Mouse (Mus musculus) leukemia stem cell, adult 10-12 weeks (primary cell): Measurements from ENCODE around the gene Drd4. TPM values are rescaled to one million over a fixed set of nuclear protein-coding genes. Genes with fewer than 3 reads are reported as not detected.

Experiments
- polyA plus RNA-seq: library from polyadenylated mRNA; stranded (reverse); fragments of >175 nt; gene quantifications from 2 replicates; pipeline ENCODE4 v1.2.3, GENCODE M21; 2012; ENCODE audit warnings: low replicate concordance

Drd4 gene
- polyA plus RNA-seq, result 0.06 TPM in 1 of 2 replicates, not detected in the other

GRCm38 (mm10) chr7:141291921-141292582, at the start of gene Drd4:
Drd4 (plus strand) TSS chr7:141292006.

GRCm38 (mm10) chr7:141265739-141266561, 25.9 kb upstream of the Drd4 start, which contains the start of gene Irf7:
Irf7 (minus strand) TSS chr7:141266481.

GRCm38 (mm10) chr7:141276546-141276945, 15.3 kb upstream of the Drd4 start, which contains the start of gene Cdhr5:
Cdhr5 (minus strand) TSS chr7:141276786.

GRCm38 (mm10) chr7:141278766-141279590, 12.8 kb upstream of the Drd4 start, which contains the start of gene Sct:
Sct (minus strand) TSS chr7:141279133.

GRCm38 (mm10) chr7:141327469-141328372, 35.9 kb downstream of the Drd4 start, which contains the start of the genes Deaf1 and Tmem80:
Deaf1 (minus strand) TSS chr7:141327690.
Tmem80 (plus strand) TSS chr7:141327739.

GRCm38 (mm10) chr7:141338576-141339131, 46.8 kb downstream of the Drd4 start, which contains the start of gene Eps8l2:
Eps8l2 (plus strand) TSS chr7:141338880.

Other genes with a start within 250 kb of the Drd4 start
- gene B4galnt4, start 230.9 kb upstream of the Drd4 start, polyA plus RNA-seq, result 2.6 and 3.4 TPM in 2 replicates
- 5.0 and 6.6 TPM in 2 replicates for gene Pkp3, start 213.8 kb upstream of the Drd4 start, polyA plus RNA-seq
- 10.6 and 20.3 TPM in 2 replicates for gene Sigirr, start 191.4 kb upstream of the Drd4 start, polyA plus RNA-seq
- gene Ano9, start 174.2 kb upstream of the Drd4 start, polyA plus RNA-seq, result 0.30 TPM in 1 of 2 replicates, not detected in the other
- 172 and 234 TPM in 2 replicates for gene Ptdss2, start 169.6 kb upstream of the Drd4 start, polyA plus RNA-seq
- 4.4 and 23.6 TPM in 2 replicates for gene Rnh1, start 119.1 kb upstream of the Drd4 start, polyA plus RNA-seq
- 58.5 and 63.6 TPM in 2 replicates for gene Hras, start 98.0 kb upstream of the Drd4 start, polyA plus RNA-seq
- 9.6 and 9.7 TPM in 2 replicates for gene Lrrc56, start 97.8 kb upstream of the Drd4 start, polyA plus RNA-seq
- gene Lmntd2, start 77.9 kb upstream of the Drd4 start, polyA plus RNA-seq, result 0.97 and 1.5 TPM in 2 replicates
- 8.4 and 16.5 TPM in 2 replicates for gene Rassf7, start 76.1 kb upstream of the Drd4 start, polyA plus RNA-seq
- 105 and 162 TPM in 2 replicates for gene Phrf1, start 63.2 kb upstream of the Drd4 start, polyA plus RNA-seq
- 194 and 421 TPM in 2 replicates for gene Irf7, start 25.5 kb upstream of the Drd4 start, polyA plus RNA-seq
- 0.24 TPM in 1 of 2 replicates, not detected in the other for gene Cdhr5, start 15.2 kb upstream of the Drd4 start, polyA plus RNA-seq
- not detected in 2 replicates for gene Sct, start 12.9 kb upstream of the Drd4 start, polyA plus RNA-seq
- gene Deaf1, start 35.7 kb downstream of the Drd4 start, polyA plus RNA-seq, result 29.1 and 106 TPM in 2 replicates
- gene Tmem80, start 35.7 kb downstream of the Drd4 start, polyA plus RNA-seq, result 17.9 and 21.6 TPM in 2 replicates
- gene Eps8l2, start 46.9 kb downstream of the Drd4 start, polyA plus RNA-seq, result 0.36 TPM in 1 of 2 replicates, not detected in the other
- gene Taldo1, start 100.2 kb downstream of the Drd4 start, polyA plus RNA-seq, result 29.0 and 438 TPM in 2 replicates
- gene Gatd1, start 122.1 kb downstream of the Drd4 start, polyA plus RNA-seq, result 2.8 and 7.8 TPM in 2 replicates
- not detected in 2 replicates for gene Cend1, start 137.5 kb downstream of the Drd4 start, polyA plus RNA-seq
- gene Slc25a22, start 145.9 kb downstream of the Drd4 start, polyA plus RNA-seq, result 134 and 136 TPM in 2 replicates
- gene Pidd1, start 152.0 kb downstream of the Drd4 start, polyA plus RNA-seq, result 42.8 and 151 TPM in 2 replicates
- gene Rplp2, start 155.4 kb downstream of the Drd4 start, polyA plus RNA-seq, result 3,626 and 4,022 TPM in 2 replicates
- gene Pnpla2, start 163.2 kb downstream of the Drd4 start, polyA plus RNA-seq, result 71.6 and 106 TPM in 2 replicates
- 3.5 and 4.4 TPM in 2 replicates for gene Cracr2b, start 169.1 kb downstream of the Drd4 start, polyA plus RNA-seq
- 5.2 and 25.9 TPM in 2 replicates for gene Cd151, start 175.4 kb downstream of the Drd4 start, polyA plus RNA-seq
- gene Polr2l, start 183.1 kb downstream of the Drd4 start, polyA plus RNA-seq, result 27.0 and 49.9 TPM in 2 replicates
- 12.0 and 26.3 TPM in 2 replicates for gene Tspan4, start 183.2 kb downstream of the Drd4 start, polyA plus RNA-seq
- 27.1 and 31.5 TPM in 2 replicates for gene Chid1, start 247.9 kb downstream of the Drd4 start, polyA plus RNA-seq